Comparison of ENCODE assay signal across 8 mouse cellular contexts in the genomic region with DNA sequence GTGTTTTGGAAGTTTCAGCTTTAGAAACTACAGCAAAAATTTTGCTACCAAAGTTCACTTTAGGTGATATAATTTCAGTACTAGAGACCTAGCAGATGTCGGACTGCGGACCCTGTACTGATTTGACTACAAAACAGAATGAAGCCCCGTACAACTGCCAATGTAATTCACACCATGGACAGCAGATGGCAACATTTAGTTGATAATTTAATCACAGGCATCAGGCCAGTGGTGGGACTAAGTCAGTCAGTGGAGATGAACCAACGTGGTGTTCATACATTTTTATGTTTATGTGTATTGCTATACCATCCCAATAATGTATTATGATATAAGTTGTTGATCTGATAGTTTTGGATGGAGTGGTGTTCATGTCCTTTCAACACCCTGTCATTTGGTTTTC. TPM values are rescaled to one million over a fixed set of nuclear protein-coding genes. Genes with fewer than 3 reads are reported as not detected.
DNase-seq lines count a peak whose midpoint lies in the region; ATAC-seq and TF ChIP-seq lines count a peak whose summit lies in the region.

No protein-coding gene starts in this region.

- no peak overlapping the region for H3K4me2 ChIP-seq in hindbrain, embryonic 14.5 days (replicated peaks)
- H3K4me2 ChIP-seq in midbrain, embryonic 11.5 days, result no peak overlapping the region
- no peak overlapping the region for H3K4me2 ChIP-seq in stomach, embryonic 16.5 days (ENCODE audit: low read depth, low read length)

- H3K4me1 ChIP-seq in G1E (ENCODE audit: insufficient read depth, low read depth, low read length), result peaks cover 11% of the 10 kb centered on the region
- H3K4me1 ChIP-seq in hindbrain, embryonic 14.5 days (replicated peaks; ENCODE audit: control insufficient read depth, insufficient read depth, low read length), result 0 out of 2 replicates have a peak, but pooled peaks cover 6% of the 10 kb centered on the region
- peaks cover 7% of the 10 kb centered on the region for H3K4me1 ChIP-seq in midbrain, embryonic 11.5 days (ENCODE audit: control insufficient read depth, insufficient read depth, low read length)
- peaks cover 5% of the 10 kb centered on the region; the same call in 1 of the 2 replicates for H3K4me1 ChIP-seq in stomach, embryonic 16.5 days (ENCODE audit: control insufficient read depth, insufficient read depth, low read length)

- H3K9ac ChIP-seq in hindbrain, embryonic 14.5 days, result no peak overlapping the region
- H3K9ac ChIP-seq in midbrain, embryonic 11.5 days (ENCODE audit: low read length), result no peak overlapping the region
- no peak overlapping the region for H3K9ac ChIP-seq in stomach, embryonic 16.5 days (ENCODE audit: low read length)

- intact Hi-C loops in gastrocnemius, adult 2 months (cut with DNase I), result loop anchor here (1.0 to 2.0 kb wide), 2 partner anchors 76 to 290 kb away; no protein-coding TSS in a partner anchor
- intact Hi-C loops in gastrocnemius, postnatal 14 days (cut with DNase I; ENCODE audit: low total_unique reads), result loop anchor here (5.0 kb wide), 1 partner anchor 77 kb away; no protein-coding TSS in a partner anchor

- TF ChIP-seq CTCF in gastrocnemius, adult 2 months (IDR thresholded peaks at IDR 0.05), result peak; percentile 78
- TF ChIP-seq CTCF in G1E (IDR thresholded peaks at IDR 0.05; ENCODE audit: low read depth, low read length), result peak; percentile 69

- 11% methylated on average over 4 of the region's 4 CpGs for WGBS in hindbrain, embryonic 14.5 days
- 23% methylated on average over 4 of the region's 4 CpGs for WGBS in midbrain, embryonic 11.5 days
- WGBS in stomach, embryonic 16.5 days, result 21% methylated on average over 4 of the region's 4 CpGs

- no peak for ATAC-seq in G1E (ENCODE audit: extremely low read depth, insufficient number of reproducible peaks, low FRiP score, poor library complexity, severe bottlenecking)
- ATAC-seq in hindbrain, embryonic 14.5 days (ENCODE audit: low FRiP score), result peak; percentile 64; the same call in 1 of the 2 replicates
- peak; percentile 51 for ATAC-seq in midbrain, embryonic 11.5 days (ENCODE audit: low FRiP score)
- ATAC-seq in stomach, embryonic 16.5 days (ENCODE audit: insufficient read depth, low FRiP score), result 0 out of 2 replicates have a peak, but pooled peaks have one; percentile 18

- no peak overlapping the region for H3K4me3 ChIP-seq in gastrocnemius, adult 2 months
- H3K4me3 ChIP-seq in G1E (ENCODE audit: low read depth, low read length), result no peak overlapping the region
- no peak overlapping the region for H3K4me3 ChIP-seq in hindbrain, embryonic 14.5 days (replicated peaks; ENCODE audit: low read length)
- H3K4me3 ChIP-seq in midbrain, embryonic 11.5 days (ENCODE audit: low read depth, low read length), result no peak overlapping the region
- no peak overlapping the region for H3K4me3 ChIP-seq in stomach, embryonic 16.5 days (replicated peaks; ENCODE audit: low read length)

- H3K27ac ChIP-seq in gastrocnemius, adult 2 months, result peak overlapping the region; percentile 84; the same call in 1 of the 2 replicates
- no peak overlapping the region for H3K27ac ChIP-seq in hindbrain, embryonic 14.5 days
- H3K27ac ChIP-seq in midbrain, embryonic 11.5 days (ENCODE audit: low read depth, low read length), result no peak overlapping the region
- no peak overlapping the region for H3K27ac ChIP-seq in stomach, embryonic 16.5 days (ENCODE audit: low read length)

- DNase-seq in gastrocnemius, adult 2 months, result peak; percentile 45
- DNase-seq in gastrocnemius, postnatal 14 days, result no peak
- DNase-seq in G1E (ENCODE audit: low spot score), result no peak
- peak; percentile 71 for DNase-seq in embryo, embryonic 9.5 days (ENCODE audit: extremely low spot score)
- peak; percentile 88 for DNase-seq in hindbrain, embryonic 14.5 days (ENCODE audit: low spot score)
- DNase-seq in layer of hippocampus, postnatal 25 days (ENCODE audit: extremely low spot score in 1 of 2, low spot score in 1 of 2), result peak; percentile 36 to 73
- peak; percentile 96 for DNase-seq in midbrain, embryonic 11.5 days (ENCODE audit: low spot score, missing footprints)

- H3K27me3 ChIP-seq in G1E (ENCODE audit: insufficient read depth, low read length), result peaks cover 9% of the 10 kb centered on the region; the same call in 1 of the 2 replicates
- H3K27me3 ChIP-seq in hindbrain, embryonic 14.5 days (ENCODE audit: control insufficient read depth, insufficient read depth, low read length), result no peaks in the 10 kb centered on the region
- no peaks in the 10 kb centered on the region for H3K27me3 ChIP-seq in midbrain, embryonic 11.5 days (ENCODE audit: control insufficient read depth, insufficient read depth, low read length)
- H3K27me3 ChIP-seq in stomach, embryonic 16.5 days (ENCODE audit: control insufficient read depth, insufficient read depth, low read length), result no peaks in the 10 kb centered on the region

- no peaks in the 10 kb centered on the region for H3K9me3 ChIP-seq in G1E (replicated peaks)
- H3K9me3 ChIP-seq in hindbrain, embryonic 14.5 days (ENCODE audit: control insufficient read depth, low read length), result no peaks in the 10 kb centered on the region
- no peaks in the 10 kb centered on the region for H3K9me3 ChIP-seq in midbrain, embryonic 11.5 days (ENCODE audit: control insufficient read depth, low read length)
- H3K9me3 ChIP-seq in stomach, embryonic 16.5 days (replicated peaks; ENCODE audit: control insufficient read depth, low read length), result no peaks in the 10 kb centered on the region

- peaks cover 80% of the 10 kb centered on the region for H3K36me3 ChIP-seq in G1E (replicated peaks)
- H3K36me3 ChIP-seq in hindbrain, embryonic 14.5 days (replicated peaks; ENCODE audit: control insufficient read depth, insufficient read depth), result no peaks in the 10 kb centered on the region
- H3K36me3 ChIP-seq in midbrain, embryonic 11.5 days (ENCODE audit: control insufficient read depth, insufficient read depth, low read length), result no peaks in the 10 kb centered on the region
- H3K36me3 ChIP-seq in stomach, embryonic 16.5 days (ENCODE audit: control insufficient read depth, insufficient read depth, low read length), result no peaks in the 10 kb centered on the region

RNA-seq across cellular contexts. Expression of gene Mpzl1, which starts 26.4 kb away (rescaled TPM):
- 1 to 10 TPM; 7.0 to 8.7 TPM for total RNA-seq in gastrocnemius, adult 2 months (2021)
- 10 to 100 TPM; 23.8 to 25.6 TPM for total RNA-seq in gastrocnemius, postnatal 14 days (2021)
- total RNA-seq in G1E (2014; fragmentation: Nextera tagmentation) (34.7 and 37.2 TPM in 2 replicates), G1E (2017) (1.6 and 1.9 TPM in 2 replicates)
- polyA plus RNA-seq in G1E (2012), result 3.4 and 4.0 TPM in 2 replicates
- polyA plus RNA-seq in hindbrain, embryonic 14.5 days (2014; fragmentation: Nextera tagmentation; extraction: Ambion mirVana), result 176 and 179 TPM in 2 replicates
- 10 to 100 TPM; 47.8 to 51.6 TPM for total RNA-seq in layer of hippocampus, postnatal 25 days (2021)
- polyA plus RNA-seq in midbrain, embryonic 11.5 days (2014; fragmentation: Nextera tagmentation; extraction: Ambion mirVana), result 141 and 144 TPM in 2 replicates
- polyA plus RNA-seq in stomach, embryonic 16.5 days (2015; fragmentation: Nextera tagmentation; extraction: Ambion mirVana), result 140 and 149 TPM in 2 replicates

RNA-seq across cellular contexts. Expression of gene Rcsd1, which starts 48.8 kb away (rescaled TPM):
- 10 to 100 TPM; 93.3 to 95.0 TPM for total RNA-seq in gastrocnemius, adult 2 months (2021)
- total RNA-seq in gastrocnemius, postnatal 14 days (2021), result 100 to 1,000 TPM; 117 to 125 TPM
- total RNA-seq in G1E (2014; fragmentation: Nextera tagmentation) (14.2 and 16.1 TPM in 2 replicates), G1E (2017) (15.8 and 15.9 TPM in 2 replicates)
- 24.9 and 27.3 TPM in 2 replicates for polyA plus RNA-seq in G1E (2012)
- polyA plus RNA-seq in hindbrain, embryonic 14.5 days (2014; fragmentation: Nextera tagmentation; extraction: Ambion mirVana), result 6.0 and 8.4 TPM in 2 replicates
- 1 to 10 TPM; 4.3 to 4.8 TPM for total RNA-seq in layer of hippocampus, postnatal 25 days (2021)
- 5.9 and 6.6 TPM in 2 replicates for polyA plus RNA-seq in midbrain, embryonic 11.5 days (2014; fragmentation: Nextera tagmentation; extraction: Ambion mirVana)
- polyA plus RNA-seq in stomach, embryonic 16.5 days (2015; fragmentation: Nextera tagmentation; extraction: Ambion mirVana), result 42.1 and 44.4 TPM in 2 replicates

Comparison
In these comparisons a context has a peak if more than half of its experiments do, and no peak if none do; other contexts are left out.
1. DNase-seq: peak in gastrocnemius, adult 2 months (single experiment), embryo, embryonic 9.5 days (single experiment), hindbrain, embryonic 14.5 days (single experiment), layer of hippocampus, postnatal 25 days (2 of 2) and midbrain, embryonic 11.5 days (single experiment); none in gastrocnemius, postnatal 14 days (single experiment) and G1E (single experiment).
2. RNA of gene Rcsd1, which starts 48.8 kb away (total RNA-seq): 117 to 125 TPM in gastrocnemius, postnatal 14 days and 93.3 to 95.0 TPM in gastrocnemius, adult 2 months; 14.2 to 16.1 TPM in G1E and 4.3 to 4.8 TPM in layer of hippocampus, postnatal 25 days; every median in the first group is over 4 times any median in the second.